Mouse (Mus musculus) right cerebral cortex, postnatal 25 days (tissue): Measurements from ENCODE around the gene Llgl2.

Experiments used
- DNase-seq: peaks from one replicate; pipeline ENCODE4 v3.0.0; 2022

Llgl2 gene

DNA sequence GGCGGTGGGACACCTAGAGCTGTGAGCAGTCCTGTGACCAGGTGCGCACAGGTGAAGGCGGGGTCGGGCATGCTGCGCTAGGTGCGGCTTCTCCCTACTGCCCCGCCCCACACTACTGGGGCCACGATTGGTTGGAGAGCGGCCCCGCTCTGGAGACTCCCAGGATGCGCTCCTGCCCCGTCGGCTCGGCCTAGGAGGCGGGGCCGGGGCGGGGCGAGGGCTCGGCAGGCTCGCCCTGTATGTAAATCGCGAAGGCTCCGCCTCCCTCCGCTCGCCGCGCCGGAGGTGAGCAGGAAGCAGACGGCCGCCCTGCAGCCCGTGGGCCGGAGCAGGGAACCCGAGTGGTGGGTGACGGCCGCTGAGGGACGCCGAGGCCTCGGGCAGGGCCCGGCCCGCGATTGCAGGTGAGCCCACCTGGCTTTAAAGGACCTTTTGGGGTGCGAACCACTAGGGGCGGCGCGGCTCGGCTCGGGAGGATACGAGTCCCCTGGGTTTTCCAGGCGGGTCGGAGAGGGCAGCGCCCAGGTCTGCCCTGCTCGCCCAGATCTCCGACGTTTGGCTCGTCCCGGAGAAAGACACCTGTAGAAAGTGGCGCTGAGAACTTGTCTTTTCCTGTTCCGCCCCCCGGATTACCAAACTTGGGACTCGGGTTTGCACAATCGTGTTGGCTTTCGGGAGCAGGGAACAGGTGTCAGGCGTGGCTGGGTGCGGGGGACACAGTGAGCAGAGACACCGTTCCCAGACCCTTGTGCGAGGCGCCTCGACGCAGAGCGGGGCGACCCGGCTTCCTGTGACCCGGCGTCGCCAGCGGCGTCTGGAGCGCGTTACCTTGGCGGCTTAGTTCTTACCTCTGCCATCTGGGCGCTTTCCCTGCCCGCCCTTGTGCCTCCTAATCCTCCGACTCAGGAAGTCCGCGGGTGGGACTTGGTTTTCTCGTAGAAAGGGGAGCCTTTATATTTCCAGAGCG is at the start of gene Llgl2:
TSS of gene Llgl2 (plus strand) at position 276 of the 967 bp plus-strand sequence.
- peak; percentile 71 for DNase-seq

DNA sequence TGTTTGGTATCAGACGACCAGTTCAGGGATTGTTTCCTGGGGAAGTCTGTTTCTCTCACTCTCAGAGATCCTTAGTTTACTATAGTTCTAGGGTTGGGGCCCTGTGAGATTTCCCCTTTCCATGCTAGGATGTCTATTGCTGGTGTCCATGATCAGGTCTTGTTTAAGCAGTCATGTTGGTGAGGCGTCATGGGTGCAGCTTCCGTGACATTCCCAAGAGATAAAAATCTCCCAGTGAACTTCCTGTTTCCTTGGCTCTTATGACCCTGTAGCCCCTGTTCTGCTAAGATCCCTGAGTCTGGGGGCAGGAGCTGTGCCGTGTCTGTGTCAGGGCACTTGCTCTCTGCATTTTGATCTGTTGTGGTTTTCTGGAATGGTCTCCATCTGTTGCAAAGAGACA is 49.2 kb upstream of the Llgl2 start:
- DNase-seq = no peak

DNA sequence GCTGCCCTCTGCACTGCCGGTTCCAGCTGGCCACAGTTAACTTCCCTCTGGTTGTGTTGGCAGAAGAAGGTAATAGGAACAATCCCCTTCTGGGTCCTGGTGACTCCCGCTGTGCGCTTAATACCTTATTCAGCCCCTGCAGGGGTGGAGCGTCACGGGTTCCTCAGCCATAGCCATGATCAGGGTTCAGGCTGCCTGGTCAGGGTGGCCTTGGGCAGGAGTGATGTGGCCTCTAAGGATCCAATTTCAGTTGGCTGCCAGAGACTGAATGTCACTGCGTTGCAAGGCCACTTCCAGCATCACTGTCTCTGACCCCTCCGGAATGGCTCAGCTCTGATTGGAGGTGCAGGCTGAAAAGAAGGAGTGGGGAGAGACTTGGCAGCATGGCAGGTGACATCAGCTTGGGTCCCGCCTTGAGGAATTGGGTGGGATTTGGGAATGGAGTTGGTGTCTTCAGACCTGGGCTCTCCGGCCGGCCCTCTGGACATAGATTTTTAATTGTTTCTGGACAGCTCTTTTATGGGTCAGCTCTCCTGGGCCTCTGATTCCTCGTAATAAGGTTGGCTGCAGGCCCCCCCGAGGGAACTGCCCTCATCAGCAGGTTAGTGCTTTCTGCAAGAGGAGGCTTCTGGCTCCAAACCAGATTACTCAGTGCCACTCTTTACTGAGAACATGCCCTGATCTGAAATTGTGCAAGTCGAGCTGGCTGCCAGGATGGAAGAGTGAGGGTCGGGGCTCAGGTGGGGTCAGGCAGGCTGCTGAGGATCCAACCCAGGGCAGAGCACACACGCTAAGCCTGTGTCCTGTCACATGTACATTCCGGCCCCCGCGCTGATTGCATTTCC is 47.8 kb upstream of the Llgl2 start:
- DNase-seq = no peak

DNA sequence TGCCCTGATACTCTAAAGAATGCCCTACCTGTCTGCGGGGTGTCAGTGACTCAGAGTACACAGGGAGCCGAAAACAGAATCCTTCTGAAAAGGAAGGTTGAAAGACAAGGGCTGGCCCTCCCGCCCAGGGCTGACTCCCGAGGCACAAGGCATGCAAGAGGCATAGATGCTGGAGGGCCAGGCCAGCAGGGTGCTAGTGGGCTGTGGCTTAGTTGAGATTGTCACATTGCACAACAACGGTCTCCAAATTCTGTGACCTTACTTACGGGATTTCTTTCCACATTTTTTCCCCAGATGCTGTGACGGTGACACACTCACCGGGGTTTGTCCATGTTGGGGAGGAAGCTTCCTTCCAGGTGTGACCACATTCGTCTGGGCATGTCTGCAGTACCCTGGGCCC is 46.9 kb upstream of the Llgl2 start:
- DNase-seq = no peak

DNA sequence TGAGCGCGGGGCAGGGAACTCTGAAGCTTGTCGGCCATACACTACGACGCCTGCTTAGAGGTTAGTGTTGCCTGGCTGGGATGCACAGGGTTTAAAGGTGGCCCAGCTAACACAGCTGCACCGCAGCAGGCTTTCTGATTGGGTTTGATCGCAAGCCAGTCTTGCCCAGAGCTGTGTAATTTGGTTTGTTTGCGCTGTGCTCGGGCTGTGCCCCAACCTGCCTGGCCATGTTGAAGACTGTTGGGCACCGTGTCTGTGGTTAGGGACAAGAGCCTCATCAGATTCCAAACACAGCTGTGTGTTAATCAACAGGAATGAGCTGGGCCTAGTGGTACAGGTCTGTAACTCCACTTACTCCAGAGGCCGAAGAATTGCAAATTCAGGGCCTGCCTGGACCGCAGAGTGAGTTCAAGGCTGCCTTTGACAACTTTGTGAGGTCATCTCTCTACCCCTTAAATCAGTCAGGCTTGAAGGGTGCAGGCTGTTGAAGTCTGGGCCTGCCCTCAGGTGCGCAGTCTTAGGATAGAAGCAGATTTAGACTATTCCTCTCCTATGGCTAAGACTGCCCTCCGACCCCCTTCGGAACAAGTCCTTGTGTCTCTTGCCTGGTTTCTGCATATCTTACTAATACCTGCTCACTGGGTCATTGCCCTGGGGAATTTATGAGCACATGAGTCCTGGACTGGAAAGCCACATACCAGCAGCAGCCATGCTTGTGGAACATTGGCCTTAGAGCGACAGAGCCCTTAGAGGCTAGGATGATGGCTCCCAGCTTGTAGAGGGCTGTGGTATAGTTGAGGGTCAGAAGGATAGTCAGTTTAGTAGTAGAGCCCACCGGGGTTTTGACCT is 46.1 kb upstream of the Llgl2 start:
- DNase-seq = no peak

DNA sequence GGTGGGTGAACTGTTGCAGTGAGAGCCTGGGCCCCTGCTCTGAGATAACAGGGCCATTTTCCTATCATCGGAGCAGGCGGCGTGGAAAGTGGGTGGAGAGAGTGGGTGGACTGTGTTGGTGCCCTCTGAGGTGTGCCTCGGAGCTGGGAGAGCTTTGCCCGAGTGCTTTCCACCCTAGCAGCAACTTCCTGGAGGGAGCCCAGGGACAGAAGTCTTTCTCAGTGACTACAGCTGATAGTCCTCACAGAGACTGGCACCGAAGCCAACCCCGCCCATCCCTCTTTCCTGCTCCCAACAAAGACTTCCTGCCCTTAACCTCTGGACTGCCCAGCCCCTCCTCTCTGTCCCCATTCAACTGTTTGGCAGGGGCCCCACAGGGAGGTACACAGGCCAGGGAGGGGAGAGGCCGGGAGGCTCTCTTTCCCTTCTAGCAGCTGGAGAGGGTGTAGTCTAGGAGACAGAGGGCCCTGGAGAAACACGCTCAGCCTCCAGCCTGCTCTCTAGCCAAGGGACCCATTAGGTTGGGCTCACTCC is 44.7 kb upstream of the Llgl2 start:
- peak; percentile 43 for DNase-seq

DNA sequence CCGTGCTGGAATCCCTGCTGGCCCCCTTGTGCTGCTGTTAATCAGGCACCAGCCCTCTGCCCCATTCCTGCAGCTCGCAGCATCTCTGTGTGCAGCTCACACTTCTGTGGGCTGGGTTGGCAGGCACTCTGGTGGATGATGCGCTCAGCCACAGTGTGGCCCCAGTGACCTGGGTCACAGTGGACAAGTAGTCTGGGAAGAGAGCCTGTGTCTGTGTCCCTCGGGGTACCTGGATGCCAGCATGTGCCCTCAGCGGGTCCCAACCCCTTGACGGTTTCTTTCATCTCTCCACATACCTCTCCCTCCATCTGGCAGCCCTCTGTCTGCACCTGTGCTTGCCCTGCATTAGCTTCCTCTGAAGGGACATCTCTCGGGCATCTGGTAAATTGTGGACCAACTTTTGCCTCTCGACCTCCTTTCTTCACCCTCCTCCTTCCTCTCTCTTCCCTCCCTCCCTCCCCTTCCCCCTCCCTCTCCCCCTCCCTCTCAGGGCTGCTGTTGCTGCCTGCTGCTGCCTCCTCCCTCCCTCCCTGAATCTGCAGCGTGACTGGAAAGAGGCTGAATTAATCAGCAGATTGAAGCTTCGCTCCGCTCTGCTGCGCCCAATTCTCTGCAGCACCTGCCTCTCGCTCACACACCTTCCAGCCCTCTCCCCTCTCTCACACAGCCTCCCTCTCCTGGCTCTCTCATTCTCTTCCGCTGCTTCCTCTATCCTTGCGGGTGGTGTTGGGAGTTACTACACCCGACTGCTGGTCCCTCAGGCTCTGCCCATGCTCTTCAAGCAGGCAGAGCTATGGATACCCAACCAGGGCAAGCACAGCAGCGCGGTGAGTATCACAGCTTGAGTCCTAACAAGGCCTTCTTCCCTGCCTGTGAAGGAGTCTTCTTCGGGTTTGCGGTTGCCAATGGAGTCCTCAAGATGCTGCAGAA is 43.4 kb upstream of the Llgl2 start:
- DNase-seq = peak; percentile 63

DNA sequence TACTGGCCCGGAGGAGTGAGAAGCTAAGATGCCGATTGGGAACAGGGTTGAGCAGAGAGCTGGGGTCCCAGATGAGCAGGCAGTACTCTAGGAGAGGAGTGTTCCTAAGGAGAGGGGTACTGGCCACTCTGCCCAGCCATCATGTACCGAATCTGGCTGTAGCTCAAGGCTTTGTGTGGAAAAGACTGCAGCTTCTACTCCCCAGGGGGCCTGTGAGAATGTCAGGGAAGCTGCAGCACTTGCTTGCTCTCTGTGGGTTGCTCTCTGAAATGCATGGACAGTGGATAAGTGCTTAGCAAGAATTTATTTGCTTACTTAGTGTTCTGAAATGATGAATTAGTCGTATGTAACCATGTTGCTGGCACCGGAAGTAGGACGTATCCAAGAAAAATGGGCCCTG is 37.4 kb upstream of the Llgl2 start:
- DNase-seq = no peak

DNA sequence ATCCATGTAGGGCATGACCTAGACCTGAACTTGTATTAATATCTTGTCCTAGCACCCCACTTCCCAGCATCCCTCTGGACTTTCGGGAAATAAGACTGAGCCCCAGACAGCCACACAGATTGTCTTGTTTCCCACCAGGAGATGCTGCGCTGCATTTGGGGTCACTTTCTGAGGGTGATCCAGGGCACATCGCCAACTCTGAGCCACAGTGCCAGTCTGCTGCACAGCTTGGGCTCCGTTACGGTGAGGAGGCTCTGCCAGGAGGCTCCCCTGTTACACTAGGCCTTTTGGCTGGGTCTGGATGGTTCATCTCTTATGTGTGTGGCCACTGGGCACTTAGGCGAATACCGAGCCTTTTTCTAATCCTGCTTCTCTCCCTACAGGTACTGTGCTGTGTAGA is 34.1 kb upstream of the Llgl2 start:
- DNase-seq = no peak

DNA sequence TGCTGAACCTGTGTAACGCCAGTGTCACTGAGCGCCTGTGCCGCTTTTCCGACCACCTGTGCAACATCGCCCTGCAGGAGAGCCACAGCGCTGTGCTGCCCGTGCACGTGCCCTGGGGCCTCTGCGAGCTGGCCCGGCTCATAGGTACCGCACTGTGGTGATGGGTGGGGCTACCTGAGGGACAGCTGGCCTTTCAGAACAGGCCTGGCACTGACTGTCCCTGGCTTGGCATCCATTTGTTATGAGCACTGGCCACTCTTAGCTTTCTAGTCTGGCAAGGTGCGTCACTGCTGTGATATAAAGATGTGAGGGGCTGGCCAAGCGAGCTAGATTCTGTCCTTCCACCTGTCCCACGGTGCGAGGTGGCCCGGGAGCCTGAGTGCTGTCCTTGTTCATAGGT is 31.9 kb upstream of the Llgl2 start:
- DNase-seq = no peak

DNA sequence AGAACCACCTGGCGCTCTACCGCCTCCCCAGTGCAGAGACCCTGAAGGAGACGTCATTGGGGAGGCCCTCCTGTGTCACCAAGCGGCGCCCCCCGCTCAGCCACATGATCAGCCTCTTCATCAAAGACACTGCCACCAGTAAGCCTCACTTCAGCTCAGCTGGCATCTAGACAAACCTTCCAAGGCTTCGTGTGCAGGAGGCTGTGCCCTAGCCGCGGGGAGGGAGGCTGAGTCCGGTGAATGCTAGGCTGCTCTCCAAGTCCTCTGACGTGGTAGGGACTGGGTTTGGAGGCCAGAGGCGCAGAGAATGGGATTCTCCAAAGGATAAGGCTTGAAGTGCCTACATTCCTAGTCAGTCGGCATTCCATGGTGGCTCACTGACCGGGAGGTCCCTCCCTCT is 31.5 kb upstream of the Llgl2 start:
- no peak for DNase-seq

DNA sequence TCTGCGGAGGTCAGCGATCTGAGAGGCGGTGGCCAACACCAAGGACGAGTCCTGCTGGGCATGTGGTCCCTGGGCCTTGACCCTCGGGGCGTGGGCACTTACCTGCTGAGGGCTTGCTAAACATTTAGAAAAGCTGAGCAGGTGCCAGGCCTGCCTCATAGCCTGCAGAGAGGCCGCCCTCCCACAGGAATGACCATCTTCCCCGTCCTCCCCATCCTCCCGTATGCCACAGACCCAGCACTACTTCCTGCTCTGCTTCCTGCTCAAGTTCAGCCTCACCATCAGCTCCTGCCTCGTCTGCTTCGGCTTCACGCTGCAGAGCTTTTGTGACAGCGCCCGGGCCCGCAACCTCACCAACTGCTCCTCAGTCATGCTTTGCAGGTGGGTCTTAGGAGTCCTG is 27.0 kb upstream of the Llgl2 start:
- DNase-seq = no peak

DNA sequence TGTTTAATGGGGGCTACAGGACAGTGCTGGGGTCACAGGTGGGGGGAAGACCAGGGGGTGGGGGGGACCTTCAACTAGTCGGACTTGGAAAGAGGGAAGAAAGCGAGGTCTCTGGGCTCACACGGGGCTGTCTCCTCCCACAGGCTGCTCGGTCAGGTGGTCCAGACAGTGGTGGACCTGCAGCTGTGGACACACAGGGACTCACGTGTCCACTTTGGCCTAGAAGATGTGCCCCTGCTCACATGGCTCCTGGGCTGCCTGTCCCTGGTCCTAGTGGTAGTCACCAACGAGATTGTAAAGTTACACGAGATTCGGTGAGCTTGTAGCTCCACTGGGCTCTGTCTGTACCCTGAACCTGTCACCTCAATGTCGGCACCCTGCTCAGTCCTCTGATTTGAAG is 26.2 kb upstream of the Llgl2 start:
- DNase-seq = no peak

DNA sequence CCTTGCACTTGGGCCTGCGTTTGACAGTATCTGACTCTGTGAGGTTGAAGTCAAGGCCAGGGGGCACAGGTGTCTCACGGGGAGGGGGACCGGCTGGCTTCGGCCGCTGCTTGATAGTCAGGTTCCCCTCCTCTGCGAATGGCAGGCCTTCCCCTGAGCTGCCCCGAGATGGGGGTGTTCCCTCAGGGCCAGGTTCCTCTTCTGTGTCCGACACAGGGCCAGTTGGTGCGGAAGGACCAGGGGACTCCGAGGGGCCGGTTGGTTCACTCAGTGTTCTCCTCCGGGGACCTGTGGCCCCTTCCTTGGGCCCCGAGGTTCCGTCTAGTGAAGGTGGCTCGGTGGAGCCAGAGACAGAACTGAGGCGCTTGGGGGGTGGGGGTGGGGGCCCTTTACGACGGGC is 22.9 kb upstream of the Llgl2 start:
- DNase-seq = no peak

DNA sequence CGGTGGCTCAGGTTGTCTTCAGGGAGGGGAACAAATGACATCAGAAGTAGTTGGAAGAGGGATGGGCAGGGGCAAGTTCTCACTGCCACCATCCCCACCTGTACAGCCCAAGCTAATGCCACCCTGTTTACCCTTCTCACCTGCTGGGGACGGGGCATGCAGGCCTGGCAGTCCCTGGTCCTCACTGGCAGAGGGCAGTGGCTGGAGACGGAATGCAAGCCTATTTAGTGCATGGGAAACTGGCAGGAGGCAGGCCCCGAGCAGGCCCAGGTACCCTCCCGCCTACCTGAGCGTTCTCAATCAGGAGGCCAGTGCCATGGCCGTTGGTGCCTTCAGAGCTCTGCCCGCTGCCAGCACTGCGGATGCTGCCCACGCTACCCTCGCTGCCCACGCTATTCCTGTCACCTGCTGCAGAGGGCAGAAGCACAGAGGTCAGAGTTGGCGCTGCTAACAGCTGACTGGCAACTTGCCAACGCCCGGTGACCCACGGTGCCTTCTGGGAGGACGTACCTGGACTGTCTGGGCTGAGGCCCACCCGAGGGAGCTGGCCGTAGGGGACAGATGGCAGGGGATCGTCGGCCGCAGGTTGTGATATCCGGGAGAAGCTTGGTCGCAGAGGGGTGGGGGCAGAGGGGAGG is 20.7 kb upstream of the Llgl2 start:
- no peak for DNase-seq

DNA sequence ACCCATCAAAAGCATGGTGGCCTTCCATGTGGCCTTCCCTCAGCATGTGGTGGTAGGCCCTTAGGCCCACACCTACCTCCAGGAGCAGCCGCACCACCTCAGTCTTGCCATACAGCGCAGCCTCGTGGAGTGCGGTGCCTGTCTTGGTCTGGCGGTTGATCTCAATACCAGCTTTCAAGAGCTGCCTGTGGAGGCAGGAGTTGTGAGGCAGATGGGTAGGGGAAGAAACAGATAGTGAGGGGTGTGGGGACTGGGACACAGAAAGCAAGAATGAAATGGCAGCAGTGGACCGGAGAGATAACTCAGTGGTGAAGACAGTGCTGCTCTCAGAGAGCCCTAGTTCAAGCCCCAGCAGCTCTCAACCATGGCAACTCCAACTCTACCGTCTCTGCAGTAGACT is 18.8 kb upstream of the Llgl2 start:
- no peak for DNase-seq

DNA sequence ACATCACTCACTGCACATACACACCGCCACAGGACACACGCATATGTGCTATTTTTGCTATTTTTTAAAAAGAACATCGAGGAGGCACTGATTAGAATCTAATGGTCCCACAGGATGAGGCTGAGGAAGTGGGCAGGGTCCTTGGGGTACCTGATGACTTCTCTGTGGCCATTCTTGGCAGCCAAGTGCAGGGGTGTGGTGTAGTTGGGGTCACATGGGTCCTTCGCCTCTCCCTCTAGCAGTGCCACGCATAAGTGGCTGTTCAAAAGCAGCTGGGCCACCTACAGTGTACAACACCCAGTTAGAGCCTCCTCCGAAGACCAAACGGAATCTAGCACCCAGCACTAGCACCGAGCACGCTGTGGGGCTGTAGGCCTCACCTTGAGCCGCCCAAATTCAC is 17.7 kb upstream of the Llgl2 start:
- no peak for DNase-seq

DNA sequence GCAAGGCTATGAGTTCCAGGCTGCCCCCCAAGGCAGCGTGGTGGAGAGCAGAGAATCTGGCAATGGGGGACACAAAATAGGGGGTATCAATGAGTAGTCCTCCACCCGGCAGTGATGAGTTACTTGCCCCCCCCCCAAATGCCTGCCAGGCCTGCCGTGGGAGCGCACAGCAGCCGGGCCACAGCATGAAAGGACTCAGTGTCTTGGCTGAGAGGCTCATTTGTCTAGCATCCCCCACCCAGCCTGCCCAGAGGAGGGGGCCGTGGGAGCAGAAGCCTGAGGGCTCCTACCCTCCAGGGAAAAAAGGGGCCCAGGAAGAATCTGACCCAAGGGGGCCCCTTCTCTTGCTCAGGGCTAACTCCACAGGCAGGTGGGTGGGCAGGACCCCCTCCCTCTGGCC is 16.5 kb upstream of the Llgl2 start:
- no peak for DNase-seq

DNA sequence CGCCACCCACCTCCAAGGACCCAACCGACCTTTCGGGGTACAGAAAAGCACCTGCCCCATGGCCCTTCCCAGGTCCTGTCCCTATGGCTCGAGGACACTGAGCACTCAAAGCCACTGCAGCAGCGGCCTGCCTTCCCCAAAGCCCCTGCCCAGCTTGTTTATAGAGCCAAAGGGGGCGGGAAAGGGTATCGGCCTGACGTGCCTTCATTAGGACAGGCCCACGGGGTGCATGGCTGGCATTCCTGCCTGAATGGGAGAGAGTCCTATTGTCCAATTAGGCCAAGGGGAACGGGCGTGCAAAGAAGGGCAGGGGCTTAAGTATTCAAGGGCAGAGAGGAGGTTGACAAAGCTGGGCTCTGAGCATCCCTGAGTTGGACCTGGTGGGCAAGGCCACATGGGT is 15.9 kb upstream of the Llgl2 start:
- no peak for DNase-seq

DNA sequence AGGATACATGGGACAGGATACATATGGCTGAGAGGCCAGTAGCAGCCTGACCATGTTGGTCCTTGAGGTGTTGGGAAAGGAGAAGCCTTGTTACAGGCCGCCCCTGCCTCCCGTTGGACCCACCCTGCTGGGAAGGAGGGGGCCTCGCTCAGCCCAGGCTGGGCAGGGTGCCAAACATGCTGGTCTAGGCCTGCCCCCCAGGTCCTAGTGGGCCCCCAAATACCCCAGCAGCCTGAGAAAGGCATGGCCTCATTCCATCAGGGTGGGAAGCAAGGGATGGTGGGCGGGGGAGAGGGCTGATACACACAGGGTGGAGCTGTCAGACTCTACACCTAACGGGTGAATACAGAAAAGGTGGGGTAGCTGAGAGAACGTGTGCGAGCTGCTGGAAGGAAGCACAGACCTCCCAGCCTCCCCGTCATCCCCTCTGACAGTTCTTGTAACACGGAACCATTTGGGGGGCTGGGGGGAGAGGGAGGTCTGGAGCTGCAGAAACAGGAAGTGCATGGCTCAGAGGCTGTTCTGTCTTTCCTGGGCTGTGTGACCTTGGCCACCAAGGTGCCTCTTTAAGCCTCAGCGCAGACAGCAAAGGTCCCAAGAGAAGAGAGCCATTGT is 15.0 kb upstream of the Llgl2 start:
- no peak for DNase-seq

DNA sequence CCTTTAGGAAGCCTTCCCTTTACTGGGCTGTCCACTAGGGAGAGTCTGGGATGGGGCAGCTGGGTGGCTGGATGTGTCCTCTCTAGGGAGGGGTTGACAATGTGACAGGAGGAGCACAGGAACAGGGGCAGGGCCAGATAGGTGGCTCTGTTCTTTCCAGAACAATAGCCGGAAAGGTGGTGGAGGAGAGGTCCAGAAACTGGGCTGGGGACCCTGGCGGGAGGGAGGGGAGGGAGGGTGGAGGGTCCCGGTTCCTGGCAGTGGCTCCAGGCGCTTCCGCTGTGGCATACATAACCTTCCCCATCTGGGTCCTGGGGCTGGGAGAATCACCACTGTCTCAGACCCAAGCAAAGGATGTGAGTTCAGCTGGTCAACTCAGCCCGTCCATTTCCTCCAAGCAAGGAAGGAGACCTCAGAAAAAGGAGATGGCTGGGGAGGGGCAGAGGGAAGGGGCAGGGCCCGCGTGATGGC is 14.5 kb upstream of the Llgl2 start:
- no peak for DNase-seq
